Mouse (Mus musculus) neural tube, embryonic 15.5 days (tissue): ENCODE results near the gene Arhgef39. TPM values are rescaled to one million over a fixed set of nuclear protein-coding genes. Genes with fewer than 3 reads are reported as not detected.
A peak's percentile ranks its signal among the peaks of the same experiment; 100 is the strongest.

Experiments used
- ATAC-seq: fragments of 200-750 bp; cut with Nextera tagmentation; 2 replicates; pipeline ENCODE4 v1.8.0; 2017; ENCODE audit warnings: mild to moderate bottlenecking, moderate TSS enrichment, moderate library complexity; ENCODE audit not compliant: low FRiP score
- H3K27ac ChIP-seq: fragments of 300-500 bp; sonication (generic); replicated peaks from 2 replicates; pipeline ENCODE4 v1.5.1; 2015; ENCODE audit warnings: mild to moderate bottlenecking, inconsistent platforms
- H3K27me3 ChIP-seq: fragments of 300-500 bp; sonication (generic); replicated peaks from 2 replicates; pipeline ENCODE4 v1.6.1; 2015; ENCODE audit warnings: inconsistent platforms
- H3K36me3 ChIP-seq: fragments of 300-500 bp; sonication (generic); 2 replicates; pipeline ENCODE4 v1.6.1; 2015; ENCODE audit warnings: inconsistent platforms
- H3K4me1 ChIP-seq: fragments of 300-500 bp; sonication (generic); 2 replicates; pipeline ENCODE4 v1.6.1; 2015; ENCODE audit warnings: inconsistent platforms
- H3K4me2 ChIP-seq: fragments of 300-500 bp; sonication (generic); 2 replicates; pipeline ENCODE4 v1.6.1; 2015; ENCODE audit warnings: inconsistent platforms, mild to moderate bottlenecking, moderate library complexity
- H3K4me3 ChIP-seq: fragments of 300-500 bp; sonication (generic); replicated peaks from 2 replicates; pipeline ENCODE4 v1.5.1; 2015; ENCODE audit warnings: mild to moderate bottlenecking, inconsistent platforms
- H3K9ac ChIP-seq: fragments of 300-500 bp; sonication (generic); replicated peaks from 2 replicates; pipeline ENCODE4 v1.6.1; 2015; ENCODE audit warnings: mild to moderate bottlenecking, inconsistent platforms
- H3K9me3 ChIP-seq: fragments of 300-500 bp; sonication (generic); replicated peaks from 2 replicates; pipeline ENCODE4 v1.6.1; 2016; ENCODE audit warnings: inconsistent platforms
- WGBS: fragments of 180-500 bp; shearing (Covaris S2); methylation state at CpG from one replicate; pipeline ENCODE4 v1.1.7; 2015; ENCODE audit warnings: mixed read lengths; 5-methylcytosine and 5-hydroxymethylcytosine counted together
- polyA plus RNA-seq: library from polyadenylated mRNA; unstranded; fragments of >200 nt; fragmentation: Nextera tagmentation; extraction: Ambion mirVana; gene quantifications from 2 replicates; pipeline ENCODE4 v1.2.1, GENCODE M21; 2015

Gene Arhgef39
- polyA plus RNA-seq, 1 experiment from 2014 or later: 5.9 TPM

DNA sequence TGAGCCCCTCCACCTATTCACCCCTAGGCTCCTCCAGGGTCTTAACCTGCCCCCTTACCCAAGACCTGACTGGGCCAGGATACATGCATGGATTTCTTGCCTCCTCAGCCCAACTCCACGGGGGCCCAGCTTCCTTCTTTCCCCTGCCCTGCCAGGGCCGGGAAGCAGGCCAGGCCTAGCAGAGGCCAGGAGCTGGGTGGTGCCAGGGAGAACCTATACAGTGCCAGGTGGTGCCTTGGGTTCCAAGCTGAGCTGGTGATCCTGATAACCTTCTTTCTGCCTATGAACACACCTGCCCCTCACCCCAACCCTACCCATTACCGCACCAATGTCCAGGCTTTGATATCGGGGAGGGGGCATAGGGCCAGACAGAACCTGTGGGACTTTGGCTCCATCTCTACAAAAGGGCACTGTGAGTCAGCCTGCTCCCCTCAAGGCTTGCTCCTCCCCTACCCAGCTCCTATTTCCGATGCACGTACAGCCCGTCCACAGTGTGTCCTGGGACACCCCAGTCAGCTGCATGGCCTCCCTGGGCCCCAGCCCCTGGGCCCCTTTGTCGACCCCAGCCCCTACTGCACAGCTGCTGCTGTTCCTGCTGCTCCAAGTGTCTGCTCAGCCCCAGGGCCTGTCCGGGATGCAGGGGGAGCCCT, 7.2 kb upstream of the Arhgef39 start, which contains the start of gene Car9:
Car9 (plus strand) TSS at position 431 of the 650 bp plus-strand sequence.
- WGBS: 43% methylated on average over 9 of the region's 9 CpGs
- ATAC-seq: no peak

DNA sequence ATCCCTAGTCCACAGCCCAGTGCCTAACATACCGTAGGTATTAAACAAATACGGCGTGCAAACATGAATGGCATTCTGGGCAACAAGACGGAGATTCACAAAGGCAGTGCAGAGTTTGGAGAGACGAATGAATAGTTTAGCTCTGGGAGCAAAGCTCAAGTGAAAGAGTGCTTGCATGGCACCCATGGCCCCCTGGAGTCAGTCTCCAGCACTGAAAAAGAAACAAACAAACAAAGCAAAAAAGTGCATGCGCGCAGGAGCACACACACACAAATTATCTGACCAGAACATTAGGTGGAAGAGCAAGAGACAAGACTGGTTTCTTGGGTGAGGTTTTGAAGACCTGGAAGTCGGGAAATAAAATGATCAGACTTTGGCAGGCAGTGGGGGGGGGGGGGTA, 6.6 kb upstream of the Arhgef39 start:
- H3K4me1 ChIP-seq: peaks cover 17% of the 10 kb centered on the region
- H3K9me3 ChIP-seq: no peaks in the 10 kb centered on the region
- ATAC-seq: no peak
- H3K27ac ChIP-seq: no peak overlapping the region
- 71% methylated on average over 8 of the region's 8 CpGs for WGBS
- no peaks in the 10 kb centered on the region for H3K36me3 ChIP-seq
- H3K27me3 ChIP-seq: 0 out of 2 replicates have a peak, but pooled peaks cover 17% of the 10 kb centered on the region
- no peak overlapping the region for H3K4me2 ChIP-seq
- no peak overlapping the region for H3K9ac ChIP-seq
- no peak overlapping the region for H3K4me3 ChIP-seq

More for the DNA sequence above, 7.2 kb upstream of the Arhgef39 start, which contains the start of gene Car9:
- H3K9me3 ChIP-seq: no peaks in the 10 kb centered on the region
- H3K4me3 ChIP-seq: no peak within 1 kb of the TSS
- peaks cover 17% of the 10 kb centered on the region for H3K4me1 ChIP-seq
- H3K36me3 ChIP-seq: no peaks in the 10 kb centered on the region
- no peak within 1 kb of the TSS for H3K9ac ChIP-seq
- no peak within 1 kb of the TSS for H3K27ac ChIP-seq
- H3K27me3 ChIP-seq: 0 out of 2 replicates have a peak, but pooled peaks cover 17% of the 10 kb centered on the region
- H3K4me2 ChIP-seq: peak within 1 kb of the TSS; percentile 58; the same call in 1 of the 2 replicates

DNA sequence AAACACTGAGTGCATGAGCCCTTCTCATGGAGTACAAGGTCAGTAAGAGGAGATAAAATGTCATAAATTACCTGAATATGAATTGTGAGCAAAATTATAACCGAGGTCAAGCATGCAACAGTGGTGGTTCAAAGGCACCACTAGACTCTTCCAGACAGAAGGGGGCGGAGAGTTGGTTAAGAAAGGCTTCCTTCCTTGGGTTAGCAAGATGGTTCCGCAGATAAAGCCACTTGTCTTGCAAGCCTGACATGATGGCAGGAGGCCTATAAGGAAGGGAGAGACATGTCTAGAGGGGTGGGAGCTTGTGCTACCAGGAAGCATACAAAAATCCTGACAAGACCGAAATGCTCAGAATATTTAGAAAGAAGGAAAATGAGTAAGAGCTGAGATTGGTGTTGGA, 4.8 kb upstream of the Arhgef39 start:
- Histone ChIP-seq H3K4me2 (no peak overlapping the region), H3K27ac (no peak overlapping the region), H3K36me3 (no peaks in the 10 kb centered on the region), H3K9ac (no peak overlapping the region), H3K9me3 (no peaks in the 10 kb centered on the region), H3K4me1 (peaks cover 23% of the 10 kb centered on the region), H3K4me3 (no peak overlapping the region), H3K27me3 (0 out of 2 replicates have a peak, but pooled peaks cover 14% of the 10 kb centered on the region)
- WGBS: 88% methylated on average over 4 of the region's 4 CpGs
- no peak for ATAC-seq

DNA sequence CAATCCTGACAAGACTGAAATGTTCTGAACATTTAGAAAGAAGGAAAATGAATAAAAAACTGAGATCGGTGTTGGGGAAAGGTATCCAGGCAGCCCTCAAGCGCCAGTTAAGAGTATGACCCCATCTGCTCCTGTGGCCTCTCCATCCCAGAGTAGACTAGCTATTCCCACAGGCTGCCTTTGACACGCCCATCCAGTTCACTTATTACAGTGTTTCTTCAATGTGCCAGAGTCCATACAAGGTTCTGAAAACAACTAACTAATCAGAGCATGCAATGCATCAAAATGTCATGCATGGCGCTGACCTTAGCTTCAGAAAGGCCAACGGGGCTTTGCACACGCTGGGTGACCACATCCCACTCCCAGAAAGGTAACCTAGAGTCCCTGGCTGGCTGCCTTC, 4.0 kb upstream of the Arhgef39 start:
- H3K27me3 ChIP-seq: 0 out of 2 replicates have a peak, but pooled peaks cover 8% of the 10 kb centered on the region
- no peak overlapping the region for H3K4me3 ChIP-seq
- no peaks in the 10 kb centered on the region for H3K9me3 ChIP-seq
- 83% methylated on average over 6 of the region's 6 CpGs for WGBS
- H3K4me2 ChIP-seq: no peak overlapping the region
- no peak for ATAC-seq
- H3K36me3 ChIP-seq: no peaks in the 10 kb centered on the region
- peaks cover 23% of the 10 kb centered on the region for H3K4me1 ChIP-seq
- H3K27ac ChIP-seq: no peak overlapping the region
- no peak overlapping the region for H3K9ac ChIP-seq

DNA sequence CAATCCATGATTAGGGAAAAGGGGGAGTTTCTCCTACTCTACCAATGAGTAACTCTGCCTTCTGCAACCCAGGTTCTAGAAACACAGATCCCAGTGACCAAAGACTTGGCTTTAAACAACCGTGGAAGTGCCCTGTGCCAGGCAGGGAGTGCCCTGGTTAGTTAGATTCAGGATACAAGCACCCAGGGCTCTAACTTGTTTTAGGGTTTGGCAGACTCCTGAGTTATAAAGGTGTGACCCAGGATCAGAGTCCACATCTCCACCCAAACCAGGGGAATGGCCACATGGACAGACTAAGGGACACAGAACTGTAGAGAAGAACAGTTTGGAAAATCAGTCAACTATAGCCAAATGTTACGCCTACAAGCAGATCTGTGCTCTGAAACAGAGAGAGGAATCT, 3.5 kb upstream of the Arhgef39 start:
- 69% methylated on average over 2 of the region's 2 CpGs for WGBS
- ATAC-seq: no peak
- Histone ChIP-seq H3K4me2 (no peak overlapping the region), H3K4me3 (no peak overlapping the region), H3K27ac (no peak overlapping the region), H3K9ac (no peak overlapping the region), H3K4me1 (peaks cover 21% of the 10 kb centered on the region), H3K9me3 (no peaks in the 10 kb centered on the region), H3K27me3 (0 out of 2 replicates have a peak, but pooled peaks cover 6% of the 10 kb centered on the region), H3K36me3 (no peaks in the 10 kb centered on the region)

DNA sequence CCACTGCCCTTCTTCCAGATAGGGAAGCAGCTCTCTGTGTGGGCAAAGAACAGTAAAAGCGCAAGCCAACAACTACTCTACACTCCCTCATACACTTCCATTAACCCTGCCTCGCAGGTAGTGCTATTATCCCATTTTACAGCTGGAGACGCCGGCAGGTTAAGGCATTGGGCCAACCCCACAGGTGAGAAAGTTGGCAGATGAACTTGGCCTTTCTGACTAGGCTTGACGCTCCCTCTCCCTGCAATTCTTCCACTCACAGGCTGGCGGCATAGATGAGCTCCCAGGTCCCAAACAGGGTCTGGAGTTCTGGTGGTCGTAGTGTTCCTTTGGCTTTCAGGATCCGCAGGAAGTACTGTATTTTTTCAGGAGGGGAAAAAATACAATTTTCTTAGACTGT, 512 bp downstream of the Arhgef39 start:
- Histone ChIP-seq H3K4me3 (peak overlapping the region; percentile 51), H3K9me3 (no peaks in the 10 kb centered on the region), H3K9ac (no peak overlapping the region), H3K36me3 (no peaks in the 10 kb centered on the region), H3K4me2 (peak overlapping the region; percentile 85), H3K4me1 (peaks cover 35% of the 10 kb centered on the region), H3K27me3 (no peaks in the 10 kb centered on the region), H3K27ac (no peak overlapping the region)
- WGBS: 10% methylated on average over 7 of the region's 8 CpGs
- no peak for ATAC-seq

DNA sequence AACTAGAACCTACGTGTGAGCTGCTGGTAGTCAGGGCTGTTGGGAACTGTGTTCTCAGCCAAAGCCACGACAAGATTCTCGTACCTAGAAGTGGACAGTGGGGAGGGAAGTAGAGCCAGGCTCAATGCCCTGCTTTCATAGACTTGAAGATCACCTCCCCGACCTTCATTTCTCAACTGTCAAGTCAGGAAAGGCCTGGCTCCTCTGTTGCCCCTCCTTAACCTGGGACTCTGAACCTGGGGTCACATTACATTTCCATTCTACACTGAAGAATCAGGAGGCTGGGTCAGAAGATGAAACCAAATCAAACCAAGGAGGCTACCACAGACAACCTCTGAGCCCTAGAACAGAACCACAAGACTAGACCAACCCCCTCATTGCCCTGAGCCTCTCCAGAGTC, 1.5 kb downstream of the Arhgef39 start:
- Histone ChIP-seq H3K36me3 (no peaks in the 10 kb centered on the region), H3K27ac (no peak overlapping the region), H3K9ac (no peak overlapping the region), H3K4me2 (no peak overlapping the region; the same call in 1 of the 2 replicates), H3K4me1 (peaks cover 35% of the 10 kb centered on the region), H3K27me3 (no peaks in the 10 kb centered on the region), H3K4me3 (no peak overlapping the region), H3K9me3 (no peaks in the 10 kb centered on the region)
- ATAC-seq: no peak
- WGBS: 85% methylated on average over 4 of the region's 4 CpGs

DNA sequence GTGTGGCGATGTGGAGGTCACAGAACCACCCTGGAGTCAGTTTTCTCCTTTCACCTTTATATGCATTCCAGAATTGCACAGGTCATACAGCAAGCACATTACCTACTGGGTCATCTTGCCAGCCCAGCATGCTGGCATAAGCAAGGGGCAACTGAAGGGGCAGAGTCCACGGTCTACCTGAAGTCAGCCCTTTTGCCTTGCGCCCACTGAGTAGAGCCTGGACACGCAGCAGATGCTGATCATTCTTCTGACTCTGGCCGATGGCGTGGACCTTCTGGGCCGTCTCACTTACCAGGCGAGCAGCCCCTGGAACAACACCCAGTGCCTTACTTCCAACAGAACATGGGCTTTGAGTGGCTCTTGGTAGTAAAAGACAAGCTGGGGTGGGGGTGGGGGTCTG, 2.1 kb downstream of the Arhgef39 start:
- Histone ChIP-seq H3K27me3 (no peaks in the 10 kb centered on the region), H3K9ac (no peak overlapping the region), H3K4me3 (no peak overlapping the region), H3K4me2 (no peak overlapping the region), H3K9me3 (no peaks in the 10 kb centered on the region), H3K27ac (no peak overlapping the region), H3K36me3 (no peaks in the 10 kb centered on the region), H3K4me1 (peaks cover 35% of the 10 kb centered on the region)
- no peak for ATAC-seq
- WGBS: 96% methylated on average over 8 of the region's 8 CpGs

DNA sequence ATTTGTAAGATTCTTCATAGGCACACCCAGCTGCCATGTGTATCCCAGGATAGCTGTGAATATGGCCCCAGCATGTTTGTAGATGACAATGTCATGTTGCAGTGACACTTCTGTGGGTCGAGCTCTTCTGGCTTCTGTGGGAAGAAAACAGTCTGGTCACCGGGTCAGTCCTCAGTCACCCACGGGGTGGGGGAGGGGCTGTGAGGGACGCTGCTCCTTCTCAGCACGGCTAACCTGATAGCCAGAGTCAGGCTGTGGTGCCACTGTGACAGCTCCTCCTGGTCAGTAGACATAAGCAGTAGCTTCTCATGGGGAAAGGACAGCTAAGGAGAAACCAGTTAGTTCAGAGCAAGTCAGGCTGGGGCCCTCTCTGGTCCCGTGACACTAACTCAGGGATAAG, 2.9 kb downstream of the Arhgef39 start:
- Histone ChIP-seq H3K4me2 (no peak overlapping the region), H3K27me3 (no peaks in the 10 kb centered on the region), H3K9me3 (no peaks in the 10 kb centered on the region), H3K4me3 (no peak overlapping the region), H3K27ac (no peak overlapping the region), H3K4me1 (peaks cover 35% of the 10 kb centered on the region), H3K36me3 (no peaks in the 10 kb centered on the region), H3K9ac (no peak overlapping the region)
- WGBS: 75% methylated on average over 6 of the region's 6 CpGs
- ATAC-seq: no peak

DNA sequence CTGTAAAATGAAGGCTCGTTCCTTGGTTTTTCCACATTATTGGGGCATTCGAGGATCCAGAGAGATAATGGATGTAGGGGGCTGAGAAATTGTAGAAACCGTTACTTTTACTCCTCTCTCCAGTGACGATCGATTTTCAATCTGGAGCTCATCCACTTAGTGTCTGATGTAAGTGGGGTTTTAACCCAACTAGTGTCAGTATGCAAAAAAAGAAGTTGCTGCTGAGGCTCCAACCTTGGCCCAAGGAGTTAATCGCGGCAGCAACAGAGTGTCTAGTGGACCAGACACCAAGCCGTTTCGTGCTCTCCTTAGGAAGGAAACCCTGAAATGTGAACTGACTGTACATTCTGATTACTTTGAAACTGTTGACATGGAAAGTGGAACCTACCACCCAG, 5.7 kb downstream of the Arhgef39 start:
- no peak for ATAC-seq
- Histone ChIP-seq H3K4me1 (peaks cover 23% of the 10 kb centered on the region), H3K27ac (peak overlapping the region; percentile 88), H3K27me3 (no peaks in the 10 kb centered on the region), H3K4me3 (peak overlapping the region; percentile 56), H3K4me2 (peak overlapping the region; percentile 62), H3K9ac (peak overlapping the region; percentile 70), H3K9me3 (no peaks in the 10 kb centered on the region), H3K36me3 (no peaks in the 10 kb centered on the region)
- WGBS: under 1% methylated on average over 9 of the region's 9 CpGs

DNA sequence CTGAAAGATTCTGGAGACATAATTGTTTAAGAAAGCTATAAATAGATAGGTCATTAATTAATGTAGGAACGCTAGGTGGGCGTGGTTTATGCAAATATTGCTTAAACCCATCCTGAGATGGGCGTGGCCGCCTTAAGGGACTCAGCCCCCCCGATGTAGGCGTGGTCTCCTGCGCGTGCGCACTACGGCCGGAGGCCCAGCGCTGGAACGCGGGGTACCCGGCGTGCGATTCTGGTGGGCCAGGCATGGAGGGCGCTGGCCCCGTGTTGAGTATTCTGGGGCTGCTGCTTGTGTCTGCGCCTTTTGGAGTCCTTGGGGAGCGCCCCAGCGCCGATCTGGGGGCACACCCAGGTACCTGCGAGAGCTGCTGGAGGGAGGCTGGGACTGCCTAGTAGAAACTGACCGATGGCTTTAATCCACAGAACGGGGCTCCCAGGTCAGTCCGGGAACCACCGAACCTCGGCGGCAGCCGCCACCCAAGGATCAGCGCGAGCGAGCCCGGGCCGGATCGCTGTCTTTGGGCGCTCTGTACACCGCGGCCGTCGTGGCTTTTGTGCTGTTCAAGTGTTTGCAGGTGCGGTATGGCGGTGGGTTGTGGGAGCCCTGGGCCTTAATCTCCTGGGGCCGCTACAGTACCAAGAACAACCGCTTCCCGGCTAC, 6.2 kb downstream of the Arhgef39 start:
- ATAC-seq: peak; percentile 94
- Histone ChIP-seq H3K36me3 (no peaks in the 10 kb centered on the region), H3K4me3 (peak overlapping the region; percentile 56), H3K4me1 (peaks cover 18% of the 10 kb centered on the region), H3K27me3 (no peaks in the 10 kb centered on the region), H3K27ac (peak overlapping the region; percentile 88), H3K9ac (peak overlapping the region; percentile 70), H3K9me3 (no peaks in the 10 kb centered on the region), H3K4me2 (peak overlapping the region; percentile 62)
- WGBS: under 1% methylated on average over 47 of the region's 47 CpGs

DNA sequence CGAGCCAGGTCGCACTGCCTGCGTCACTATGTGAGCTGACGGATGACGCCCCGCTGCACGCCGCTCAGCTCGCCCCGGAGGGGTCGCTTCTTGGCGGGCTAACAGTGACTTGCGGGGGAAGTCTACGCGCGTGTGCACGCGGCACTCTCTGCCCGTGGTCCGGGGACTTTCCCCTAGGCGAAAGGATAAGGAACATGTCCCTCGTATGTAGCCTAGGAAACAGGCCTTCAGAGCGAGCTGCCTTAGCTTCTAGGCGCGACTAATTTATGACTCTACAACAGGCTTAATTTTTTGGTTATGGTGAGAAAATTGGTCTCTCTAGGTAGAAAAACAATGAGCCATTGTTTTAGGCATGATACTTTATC, 6.7 kb downstream of the Arhgef39 start, which contains the start of gene Ccdc107:
Ccdc107 (plus strand) TSS at position 80 of the 365 bp plus-strand sequence.
- Histone ChIP-seq H3K27me3 (no peaks in the 10 kb centered on the region), H3K36me3 (no peaks in the 10 kb centered on the region), H3K4me1 (peaks cover 16% of the 10 kb centered on the region), H3K9me3 (no peaks in the 10 kb centered on the region), H3K4me3 (peak within 1 kb of the TSS; percentile 56), H3K27ac (peak within 1 kb of the TSS; percentile 88), H3K9ac (peak within 1 kb of the TSS; percentile 70), H3K4me2 (peak within 1 kb of the TSS; percentile 62)
- WGBS: under 1% methylated on average over 25 of the region's 25 CpGs
- ATAC-seq: peak; percentile 97
